Mouse (Mus musculus): ENCODE results near the gene Maco1.
A peak's percentile ranks its signal among the peaks of the same experiment; 100 is the strongest.
"Not testable (repeated sequence)": the region's sequence is repeated elsewhere in the genome, so short reads cannot be mapped to it uniquely, and the experiment has no call there.

Maco1 gene

GRCm38 (mm10) chr4:134858494-134858893 lies 5.3 kb upstream of the Maco1 start:
- DNase-seq (ENCODE audit: low read depth, low spot score) = no peak

GRCm38 (mm10) chr4:134856501-134856900 lies 3.4 kb upstream of the Maco1 start:
- DNase-seq (ENCODE audit: low read depth, low spot score) = no peak

- no peak for DNase-seq (ENCODE audit: low read depth, low spot score)
Observed at GRCm38 (mm10) chr4:134856056-134856455, 2.9 kb upstream of the Maco1 start.

- DNase-seq (ENCODE audit: low read depth, low spot score) = no peak
Observed at GRCm38 (mm10) chr4:134855371-134855770, 2.2 kb upstream of the Maco1 start.

GRCm38 (mm10) chr4:134853637-134854485 lies 716 bp upstream of the Maco1 start:
- DNase-seq (ENCODE audit: low read depth, low spot score) = peak; percentile 87

- DNase-seq (ENCODE audit: low read depth, low spot score) = peak; percentile 23
Observed at GRCm38 (mm10) chr4:134852438-134853255, 498 bp downstream of the Maco1 start.

- no peak for DNase-seq (ENCODE audit: low read depth, low spot score)
Observed at GRCm38 (mm10) chr4:134851876-134852275, 1.3 kb downstream of the Maco1 start.

- DNase-seq (ENCODE audit: low read depth, low spot score) = no peak
Observed at GRCm38 (mm10) chr4:134851236-134851635, 1.9 kb downstream of the Maco1 start.

GRCm38 (mm10) chr4:134850551-134850950 lies 2.6 kb downstream of the Maco1 start:
- DNase-seq (ENCODE audit: low read depth, low spot score) = no peak

- DNase-seq (ENCODE audit: low read depth, low spot score) = no peak
Observed at GRCm38 (mm10) chr4:134847587-134847986, 5.6 kb downstream of the Maco1 start.

GRCm38 (mm10) chr4:134843566-134843965 lies 9.6 kb downstream of the Maco1 start:
- DNase-seq (ENCODE audit: low read depth, low spot score) = no peak

GRCm38 (mm10) chr4:134840231-134840630 lies 12.9 kb downstream of the Maco1 start:
- DNase-seq (ENCODE audit: low read depth, low spot score) = no peak

- not testable (repeated sequence) for DNase-seq (ENCODE audit: low read depth, low spot score)
Observed at GRCm38 (mm10) chr4:134838706-134839105, 14.4 kb downstream of the Maco1 start.

GRCm38 (mm10) chr4:134838221-134838620 lies 14.9 kb downstream of the Maco1 start:
- DNase-seq (ENCODE audit: low read depth, low spot score) = no peak

GRCm38 (mm10) chr4:134835486-134835885 lies 17.7 kb downstream of the Maco1 start:
- no peak for DNase-seq (ENCODE audit: low read depth, low spot score)

GRCm38 (mm10) chr4:134831934-134832333 lies 21.2 kb downstream of the Maco1 start:
- DNase-seq (ENCODE audit: low read depth, low spot score) = no peak

GRCm38 (mm10) chr4:134827806-134828205 lies 25.3 kb downstream of the Maco1 start:
- DNase-seq (ENCODE audit: low read depth, low spot score) = no peak

GRCm38 (mm10) chr4:134826348-134826747 lies 26.8 kb downstream of the Maco1 start:
- no peak for DNase-seq (ENCODE audit: low read depth, low spot score)

- DNase-seq (ENCODE audit: low read depth, low spot score) = not testable (repeated sequence)
Observed at GRCm38 (mm10) chr4:134825864-134826263, 27.3 kb downstream of the Maco1 start.

- no peak for DNase-seq (ENCODE audit: low read depth, low spot score)
Observed at GRCm38 (mm10) chr4:134823560-134823959, 29.6 kb downstream of the Maco1 start.

- no peak for DNase-seq (ENCODE audit: low read depth, low spot score)
Observed at GRCm38 (mm10) chr4:134821061-134821460, 32.1 kb downstream of the Maco1 start.

- DNase-seq (ENCODE audit: low read depth, low spot score) = no peak
Observed at GRCm38 (mm10) chr4:134817706-134818105, 35.4 kb downstream of the Maco1 start.

GRCm38 (mm10) chr4:134814229-134814571 lies 38.9 kb downstream of the Maco1 start:
- no peak for DNase-seq (ENCODE audit: low read depth, low spot score)
